Mouse (Mus musculus): ENCODE measurements around the gene Mier2. TPM values are rescaled to one million over a fixed set of nuclear protein-coding genes. Genes with fewer than 3 reads are reported as not detected.

The Mier2 gene
- polyA plus RNA-seq, 1 experiment from 2014 or later = 40.5 TPM

GRCm38 (mm10) chr10:79536461-79537080, 18.4 kb downstream of the Mier2 start:
- Histone ChIP-seq H3K27ac (no peak overlapping the region), H3K4me3 (replicated peaks) (no peak overlapping the region), H3K36me3 (peaks cover 16% of the 10 kb centered on the region), H3K9me3 (no peaks in the 10 kb centered on the region), H3K27me3 (replicated peaks) (no peaks in the 10 kb centered on the region), H3K9ac (no peak overlapping the region), H3K4me2 (replicated peaks) (no peak overlapping the region), H3K4me1 (replicated peaks) (0 out of 2 replicates have a peak, but pooled peaks cover 4% of the 10 kb centered on the region)
- ATAC-seq = no peak
- 73% methylated on average over 12 of the region's 12 CpGs for WGBS

GRCm38 (mm10) chr10:79535431-79535830, 19.6 kb downstream of the Mier2 start:
- H3K4me1 ChIP-seq (replicated peaks) = 0 out of 2 replicates have a peak, but pooled peaks cover 4% of the 10 kb centered on the region
- H3K27ac ChIP-seq = no peak overlapping the region
- H3K4me3 ChIP-seq (replicated peaks) = no peak overlapping the region
- H3K36me3 ChIP-seq = peaks cover 9% of the 10 kb centered on the region; the same call in 1 of the 2 replicates
- no peaks in the 10 kb centered on the region for H3K27me3 ChIP-seq (replicated peaks)
- no peak for ATAC-seq
- H3K9ac ChIP-seq = no peak overlapping the region
- no peaks in the 10 kb centered on the region for H3K9me3 ChIP-seq
- no peak overlapping the region for H3K4me2 ChIP-seq (replicated peaks)
- 48% methylated on average over 1 of the region's 1 CpGs for WGBS

- 86% methylated on average over 2 of the region's 2 CpGs for WGBS
- Histone ChIP-seq H3K27ac (no peak overlapping the region), H3K4me1 (replicated peaks) (0 out of 2 replicates have a peak, but pooled peaks cover 8% of the 10 kb centered on the region), H3K4me2 (replicated peaks) (peak overlapping the region; percentile 93; the same call in 1 of the 2 replicates), H3K36me3 (0 out of 2 replicates have a peak, but pooled peaks cover 6% of the 10 kb centered on the region), H3K9ac (no peak overlapping the region), H3K9me3 (no peaks in the 10 kb centered on the region), H3K27me3 (replicated peaks) (no peaks in the 10 kb centered on the region), H3K4me3 (replicated peaks) (no peak overlapping the region)
- no peak for ATAC-seq
Observed at GRCm38 (mm10) chr10:79534426-79534825, 20.6 kb downstream of the Mier2 start.

- Histone ChIP-seq H3K4me2 (replicated peaks) (peak within 1 kb of the TSS; percentile 93), H3K27me3 (replicated peaks) (no peaks in the 10 kb centered on the region), H3K9ac (peak within 1 kb of the TSS; percentile 66), H3K4me3 (replicated peaks) (peak within 1 kb of the TSS; percentile 59), H3K36me3 (0 out of 2 replicates have a peak, but pooled peaks cover 6% of the 10 kb centered on the region), H3K9me3 (no peaks in the 10 kb centered on the region), H3K27ac (peak within 1 kb of the TSS; percentile 93), H3K4me1 (replicated peaks) (0 out of 2 replicates have a peak, but pooled peaks cover 8% of the 10 kb centered on the region)
- WGBS = under 1% methylated on average over 52 of the region's 52 CpGs
- ATAC-seq = peak; percentile 92
Observed at GRCm38 (mm10) chr10:79533126-79533911, 21.7 kb downstream of the Mier2 start, which contains the start of gene Plpp2. Gene Plpp2 (minus strand): TSS chr10:79533796.

- H3K9ac ChIP-seq = peak overlapping the region; percentile 66
- H3K27ac ChIP-seq = peak overlapping the region; percentile 93
- H3K4me2 ChIP-seq (replicated peaks) = peak overlapping the region; percentile 93
- WGBS = 25% methylated on average over 3 of the region's 3 CpGs
- H3K9me3 ChIP-seq = no peaks in the 10 kb centered on the region
- peak; percentile 60 for ATAC-seq
- H3K4me1 ChIP-seq (replicated peaks) = 0 out of 2 replicates have a peak, but pooled peaks cover 8% of the 10 kb centered on the region
- no peaks in the 10 kb centered on the region for H3K27me3 ChIP-seq (replicated peaks)
- 0 out of 2 replicates have a peak, but pooled peaks cover 6% of the 10 kb centered on the region for H3K36me3 ChIP-seq
- H3K4me3 ChIP-seq (replicated peaks) = peak overlapping the region; percentile 59
Observed at GRCm38 (mm10) chr10:79532678-79533077, 22.3 kb downstream of the Mier2 start.

- Histone ChIP-seq H3K4me3 (replicated peaks) (peak overlapping the region; percentile 59), H3K9ac (0 out of 2 replicates have a peak overlapping the region, but pooled peaks have one; percentile 1), H3K9me3 (no peaks in the 10 kb centered on the region), H3K27me3 (replicated peaks) (no peaks in the 10 kb centered on the region), H3K4me1 (replicated peaks) (0 out of 2 replicates have a peak, but pooled peaks cover 8% of the 10 kb centered on the region), H3K4me2 (replicated peaks) (peak overlapping the region; percentile 93), H3K27ac (no peak overlapping the region; the same call in 1 of the 2 replicates), H3K36me3 (0 out of 2 replicates have a peak, but pooled peaks cover 10% of the 10 kb centered on the region)
- 67% methylated on average over 3 of the region's 3 CpGs for WGBS
- ATAC-seq = no peak
Observed at GRCm38 (mm10) chr10:79531593-79531992, 23.4 kb downstream of the Mier2 start.

GRCm38 (mm10) chr10:79530721-79531120, 24.3 kb downstream of the Mier2 start:
- Histone ChIP-seq H3K4me3 (replicated peaks) (no peak overlapping the region), H3K27me3 (replicated peaks) (no peaks in the 10 kb centered on the region), H3K9me3 (no peaks in the 10 kb centered on the region), H3K9ac (no peak overlapping the region), H3K27ac (no peak overlapping the region), H3K4me2 (replicated peaks) (no peak overlapping the region; the same call in 1 of the 2 replicates), H3K36me3 (0 out of 2 replicates have a peak, but pooled peaks cover 12% of the 10 kb centered on the region), H3K4me1 (replicated peaks) (0 out of 2 replicates have a peak, but pooled peaks cover 8% of the 10 kb centered on the region)
- ATAC-seq = no peak
- WGBS = 92% methylated on average over 13 of the region's 13 CpGs

GRCm38 (mm10) chr10:79530241-79530640, 24.8 kb downstream of the Mier2 start:
- Histone ChIP-seq H3K4me3 (replicated peaks) (no peak overlapping the region), H3K4me1 (replicated peaks) (0 out of 2 replicates have a peak, but pooled peaks cover 8% of the 10 kb centered on the region), H3K9me3 (no peaks in the 10 kb centered on the region), H3K9ac (no peak overlapping the region), H3K36me3 (0 out of 2 replicates have a peak, but pooled peaks cover 12% of the 10 kb centered on the region), H3K27ac (no peak overlapping the region), H3K4me2 (replicated peaks) (no peak overlapping the region; the same call in 1 of the 2 replicates), H3K27me3 (replicated peaks) (no peaks in the 10 kb centered on the region)
- 64% methylated on average over 8 of the region's 8 CpGs for WGBS
- ATAC-seq = no peak

- no peak overlapping the region for H3K9ac ChIP-seq
- H3K27ac ChIP-seq = no peak overlapping the region
- 87% methylated on average over 3 of the region's 3 CpGs for WGBS
- no peaks in the 10 kb centered on the region for H3K27me3 ChIP-seq (replicated peaks)
- H3K4me2 ChIP-seq (replicated peaks) = no peak overlapping the region
- H3K4me1 ChIP-seq (replicated peaks) = 0 out of 2 replicates have a peak, but pooled peaks cover 8% of the 10 kb centered on the region
- no peaks in the 10 kb centered on the region for H3K9me3 ChIP-seq
- H3K4me3 ChIP-seq (replicated peaks) = no peak overlapping the region
- no peak for ATAC-seq
- H3K36me3 ChIP-seq = 0 out of 2 replicates have a peak, but pooled peaks cover 12% of the 10 kb centered on the region
Observed at GRCm38 (mm10) chr10:79528081-79528480, 26.9 kb downstream of the Mier2 start.

GRCm38 (mm10) chr10:79527453-79527845, 27.6 kb downstream of the Mier2 start:
- no peaks in the 10 kb centered on the region for H3K9me3 ChIP-seq
- H3K4me3 ChIP-seq (replicated peaks) = no peak overlapping the region
- 0 out of 2 replicates have a peak, but pooled peaks cover 12% of the 10 kb centered on the region for H3K36me3 ChIP-seq
- H3K4me2 ChIP-seq (replicated peaks) = no peak overlapping the region
- no peak overlapping the region for H3K27ac ChIP-seq
- H3K27me3 ChIP-seq (replicated peaks) = no peaks in the 10 kb centered on the region
- 0 out of 2 replicates have a peak, but pooled peaks cover 3% of the 10 kb centered on the region for H3K4me1 ChIP-seq (replicated peaks)
- ATAC-seq = no peak
- 91% methylated on average over 6 of the region's 6 CpGs for WGBS
- H3K9ac ChIP-seq = no peak overlapping the region

- no peaks in the 10 kb centered on the region for H3K27me3 ChIP-seq (replicated peaks)
- no peak for ATAC-seq
Observed at GRCm38 (mm10) chr10:79526661-79527452, 28.1 kb downstream of the Mier2 start.

More at GRCm38 (mm10) chr10:79526661-79527452, 28.1 kb downstream of the Mier2 start:
- no peak overlapping the region for H3K4me2 ChIP-seq (replicated peaks)
- 0 out of 2 replicates have a peak, but pooled peaks cover 12% of the 10 kb centered on the region for H3K36me3 ChIP-seq
- H3K9me3 ChIP-seq = no peaks in the 10 kb centered on the region
- H3K4me3 ChIP-seq (replicated peaks) = no peak overlapping the region
- no peak overlapping the region for H3K9ac ChIP-seq
- H3K4me1 ChIP-seq (replicated peaks) = 0 out of 2 replicates have a peak, but pooled peaks cover 3% of the 10 kb centered on the region
- no peak overlapping the region for H3K27ac ChIP-seq
- WGBS = 85% methylated on average over 12 of the region's 12 CpGs

All from intestine, embryonic 15.5 days (tissue).